Mouse (Mus musculus) thymus, postnatal 25 days (tissue): ENCODE measurements around the gene Ptgdr2.

ENCODE experiments used
- DNase-seq: peaks from one replicate; pipeline ENCODE4 v3.0.0; 2022

Ptgdr2 gene

DNA sequence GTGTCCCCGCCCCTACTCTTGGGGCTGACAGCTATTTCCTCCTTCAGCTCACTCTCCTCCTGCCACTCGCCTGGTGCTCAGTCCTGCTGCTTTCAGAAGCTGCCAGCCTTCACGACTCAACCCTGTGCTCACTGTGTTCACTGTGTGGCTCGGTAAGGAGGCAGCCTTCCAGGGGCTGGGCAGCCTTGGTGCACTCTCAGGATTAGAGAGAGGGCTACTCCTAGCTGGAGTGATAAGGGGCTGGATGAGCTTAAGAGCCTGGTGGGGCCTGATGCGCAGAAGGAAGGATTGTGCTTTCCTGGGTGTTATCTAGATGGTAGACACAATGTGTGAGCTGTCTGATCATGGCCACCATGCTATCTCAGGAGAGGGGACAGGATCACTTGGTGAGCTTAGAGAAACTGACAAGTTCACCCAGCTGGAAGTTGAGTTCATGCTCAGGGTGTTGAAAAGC is at the start of gene Ptgdr2:
Gene Ptgdr2, plus strand, starts transcription at position 51 of the 454 bp plus-strand sequence.
- DNase-seq = no peak

- DNase-seq = no peak
Measured at GRCm38 (mm10) chr19:10892201-10892600, 44.8 kb upstream of the Ptgdr2 start.

- DNase-seq = peak; percentile 98
Measured at GRCm38 (mm10) chr19:10895016-10895528, 41.9 kb upstream of the Ptgdr2 start, which contains the start of gene Prpf19. Gene Prpf19, plus strand, starts transcription at chr19:10895231.

- no peak for DNase-seq
Measured at GRCm38 (mm10) chr19:10895708-10896107, 41.3 kb upstream of the Ptgdr2 start.

DNA sequence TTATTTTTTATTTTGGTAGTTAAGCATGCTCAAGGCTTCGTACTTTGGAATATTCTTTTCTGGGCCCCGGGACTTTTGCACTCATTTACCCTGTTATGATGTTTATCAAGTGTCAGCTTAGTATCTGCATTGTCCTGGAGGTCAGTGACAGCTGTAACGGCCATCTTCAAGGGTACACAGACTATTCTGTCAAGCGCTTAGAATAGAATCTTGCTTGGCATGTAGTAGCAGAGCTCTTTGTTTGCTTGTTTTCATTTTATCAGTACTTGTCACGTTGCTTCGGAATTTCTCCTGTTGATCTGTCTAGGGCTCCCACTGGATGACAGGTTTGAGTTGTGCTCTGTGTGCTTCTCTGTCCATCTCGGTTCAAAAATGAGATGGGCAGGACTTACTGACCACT is 40.1 kb upstream of the Ptgdr2 start:
- no peak for DNase-seq

- DNase-seq = no peak
Measured at GRCm38 (mm10) chr19:10897491-10897890, 39.5 kb upstream of the Ptgdr2 start.

GRCm38 (mm10) chr19:10900315-10900714 is 36.6 kb upstream of the Ptgdr2 start:
- no peak for DNase-seq

GRCm38 (mm10) chr19:10901046-10901445 is 35.9 kb upstream of the Ptgdr2 start:
- no peak for DNase-seq

- DNase-seq = no peak
Measured at GRCm38 (mm10) chr19:10904512-10904911, 32.4 kb upstream of the Ptgdr2 start.

GRCm38 (mm10) chr19:10904927-10905727 is 31.8 kb upstream of the Ptgdr2 start:
- DNase-seq = no peak

- no peak for DNase-seq
Measured at GRCm38 (mm10) chr19:10905728-10906000, 31.3 kb upstream of the Ptgdr2 start.

DNA sequence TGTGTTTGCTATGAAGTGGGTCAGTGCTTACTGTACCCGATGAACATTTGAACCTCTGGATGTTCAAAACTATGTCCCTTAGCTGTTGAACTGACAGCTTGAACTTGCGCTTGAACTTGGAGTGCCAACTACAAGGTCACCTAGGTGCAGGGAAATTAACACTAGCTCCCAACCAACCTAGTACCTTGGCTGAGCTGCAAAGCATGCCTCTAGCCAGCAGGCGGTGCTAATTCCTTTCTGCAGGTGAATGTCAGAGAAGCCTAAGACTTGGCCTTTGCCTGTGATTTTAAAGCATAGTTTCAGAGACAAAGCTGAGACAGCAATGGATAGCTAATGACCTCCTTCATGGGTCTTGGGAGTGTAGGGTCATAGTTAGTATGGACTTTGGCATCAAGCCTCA is 29.1 kb upstream of the Ptgdr2 start:
- peak; percentile 59 for DNase-seq

DNA sequence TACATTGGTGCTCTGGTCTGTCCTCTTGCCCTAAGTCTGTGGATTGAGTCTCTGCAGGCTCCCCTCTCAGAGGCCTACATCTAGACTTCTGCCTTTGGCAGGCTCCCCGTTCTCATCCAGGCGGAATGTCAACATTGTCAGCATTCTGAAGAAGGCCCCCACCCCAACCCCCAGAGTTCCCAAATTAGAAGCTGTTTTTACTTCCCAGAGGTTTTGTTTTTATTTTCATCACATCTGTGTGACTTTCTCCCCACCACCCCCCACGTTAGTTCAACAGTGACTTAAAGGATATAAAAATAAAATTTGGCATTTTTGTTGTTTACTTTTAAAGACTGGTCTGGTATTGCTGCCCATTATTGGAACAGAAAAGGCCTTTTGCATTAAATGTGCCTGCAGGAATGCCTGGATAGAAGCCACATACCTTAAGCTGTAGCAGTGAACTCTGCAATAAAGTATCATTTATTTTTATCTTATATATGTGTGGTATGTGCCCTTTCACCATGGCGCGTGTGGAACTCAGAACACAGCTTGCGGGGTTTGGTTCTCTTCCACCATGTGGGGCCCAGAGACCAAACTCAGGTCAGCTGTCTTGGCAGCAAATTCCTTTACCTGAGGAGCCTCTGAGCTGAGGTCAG is 27.8 kb upstream of the Ptgdr2 start:
- DNase-seq = no peak

GRCm38 (mm10) chr19:10914291-10914690 is 22.7 kb upstream of the Ptgdr2 start:
- no peak for DNase-seq

GRCm38 (mm10) chr19:10914870-10915269 is 22.1 kb upstream of the Ptgdr2 start:
- no peak for DNase-seq

DNA sequence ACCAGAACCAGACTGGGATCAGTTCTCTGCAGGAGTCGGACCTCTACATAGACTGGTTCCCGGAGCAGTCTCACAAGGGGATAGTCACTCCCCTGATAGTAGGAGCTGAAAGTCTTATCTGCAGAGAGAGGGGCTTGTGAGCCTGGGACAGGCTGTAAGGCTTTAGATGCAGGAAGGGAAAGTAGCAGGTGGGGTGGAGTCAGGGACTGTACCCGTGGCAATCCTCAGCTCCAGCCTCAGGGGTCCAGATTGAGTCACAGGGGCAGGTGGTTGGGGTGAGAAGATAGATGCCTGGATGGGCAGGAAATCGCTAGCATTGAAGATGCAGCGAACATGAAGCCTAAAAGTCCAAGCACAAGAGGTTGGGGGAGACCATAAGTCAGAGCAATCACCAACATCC is 20.5 kb upstream of the Ptgdr2 start:
- no peak for DNase-seq

DNA sequence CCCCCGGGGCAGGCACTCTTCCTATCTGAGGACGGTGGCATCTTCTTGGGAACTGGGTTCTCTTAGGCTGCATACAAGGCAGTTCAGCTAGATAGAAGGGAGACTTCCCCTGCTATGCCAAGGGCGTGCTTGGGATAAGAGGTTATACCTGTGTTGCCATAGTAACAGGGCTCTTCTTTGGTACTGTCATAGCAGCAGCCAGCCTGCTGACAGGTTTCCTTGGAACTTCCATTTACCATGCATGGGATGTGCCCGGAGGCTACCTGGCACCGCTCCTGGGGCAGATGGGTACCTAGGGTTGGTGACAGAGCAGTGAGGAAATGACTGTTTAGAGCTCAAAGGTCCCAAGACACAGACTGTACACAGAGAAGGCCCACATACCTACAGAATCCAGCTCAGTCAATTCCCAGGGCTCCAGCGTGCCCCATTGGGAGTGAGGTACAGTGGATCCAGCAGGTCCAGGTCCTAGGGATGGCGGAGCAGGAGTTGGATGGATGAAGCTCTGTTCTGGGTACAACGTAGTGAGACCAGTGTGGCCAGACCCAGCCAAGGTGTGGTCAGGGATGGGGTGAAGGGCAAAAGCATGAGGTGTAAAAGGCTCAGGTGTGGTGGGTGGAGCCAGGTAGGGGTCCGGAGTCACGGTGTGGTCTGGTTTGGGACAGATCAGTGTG is 18.5 kb upstream of the Ptgdr2 start:
- DNase-seq = no peak

DNA sequence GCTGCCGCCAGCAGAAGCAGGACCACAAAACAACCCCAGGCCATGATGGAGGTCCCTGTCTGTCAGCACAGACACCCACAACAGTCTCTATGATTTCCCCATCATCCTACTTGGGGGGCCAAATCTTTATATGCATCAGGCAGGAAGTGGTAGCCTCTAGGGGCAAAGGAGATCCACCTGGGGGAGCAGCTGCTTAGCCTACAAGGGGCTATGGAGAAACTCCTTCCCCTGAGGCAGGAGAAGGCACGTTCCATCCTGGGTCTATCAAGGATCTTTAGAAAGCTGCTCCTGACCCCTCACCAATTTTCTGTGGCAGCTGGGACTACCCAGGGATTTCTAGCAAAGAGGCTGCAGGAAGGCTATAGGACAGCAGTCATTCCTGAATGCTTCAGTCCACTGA is 16.4 kb upstream of the Ptgdr2 start, which contains the start of gene Zp1:
Gene Zp1, minus strand, starts transcription at position 101 of the 400 bp plus-strand sequence.
- DNase-seq = no peak

DNA sequence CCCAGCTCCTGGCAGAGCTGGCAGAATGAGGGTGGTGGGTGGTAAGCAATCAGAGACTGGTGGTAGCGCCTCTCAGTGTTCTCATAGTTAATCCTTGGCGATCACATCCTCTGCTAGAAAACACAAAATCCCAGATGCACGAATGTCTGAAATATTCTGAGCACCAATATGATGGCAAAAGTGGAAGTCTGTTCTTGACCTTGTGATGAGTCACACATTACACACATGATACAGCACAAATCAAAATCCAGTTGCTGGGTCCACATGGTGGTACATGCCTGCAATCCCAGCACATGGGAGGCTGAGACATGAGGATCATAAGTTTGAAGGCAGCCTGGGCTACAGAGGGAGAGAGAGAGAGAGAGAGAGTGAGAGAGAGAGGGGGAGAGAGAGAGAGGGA is 15.9 kb upstream of the Ptgdr2 start:
- no peak for DNase-seq

DNA sequence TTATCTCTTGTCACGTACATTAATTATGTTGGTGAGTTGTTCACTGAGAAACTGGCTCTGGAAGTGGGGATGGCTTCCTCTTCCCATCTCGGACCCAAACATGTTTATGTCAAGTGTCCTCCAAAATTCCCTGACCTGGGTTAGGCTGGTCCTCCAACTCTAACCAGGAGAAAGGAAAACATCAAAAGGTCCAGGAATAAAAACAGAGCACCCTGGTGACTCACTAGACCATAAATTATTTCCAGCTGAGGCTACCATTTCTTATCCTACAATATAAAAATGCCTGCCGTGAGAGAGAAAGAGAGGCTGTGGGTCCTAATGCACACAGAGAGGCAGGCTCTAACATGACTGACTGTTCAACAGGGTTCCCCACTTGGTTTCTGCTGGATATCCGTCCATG is 12.7 kb upstream of the Ptgdr2 start:
- DNase-seq = no peak

DNA sequence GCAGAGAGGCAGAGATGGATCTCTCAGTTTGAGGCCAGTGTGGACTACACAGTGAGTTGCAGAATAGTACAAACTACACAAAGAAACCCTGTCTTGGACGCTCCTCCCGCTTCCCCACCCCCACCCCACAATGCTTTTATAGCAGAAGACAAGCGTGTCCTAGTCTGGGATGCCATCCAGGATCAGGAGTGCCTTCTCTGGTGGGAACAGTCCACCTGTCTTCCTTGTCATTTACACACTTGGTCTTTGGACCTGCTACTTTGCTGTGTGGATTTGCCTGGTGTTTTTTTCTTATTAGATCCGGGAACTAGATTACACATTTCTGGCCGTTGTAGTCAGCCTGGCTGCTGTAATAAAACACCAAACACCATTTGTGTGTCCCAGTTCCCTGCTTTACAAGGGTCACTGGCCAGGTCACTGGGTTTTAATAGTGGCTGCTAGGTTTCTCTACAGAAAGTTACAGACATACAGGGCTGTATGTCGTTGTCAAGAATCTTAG is 10.8 kb upstream of the Ptgdr2 start:
- DNase-seq = no peak

DNA sequence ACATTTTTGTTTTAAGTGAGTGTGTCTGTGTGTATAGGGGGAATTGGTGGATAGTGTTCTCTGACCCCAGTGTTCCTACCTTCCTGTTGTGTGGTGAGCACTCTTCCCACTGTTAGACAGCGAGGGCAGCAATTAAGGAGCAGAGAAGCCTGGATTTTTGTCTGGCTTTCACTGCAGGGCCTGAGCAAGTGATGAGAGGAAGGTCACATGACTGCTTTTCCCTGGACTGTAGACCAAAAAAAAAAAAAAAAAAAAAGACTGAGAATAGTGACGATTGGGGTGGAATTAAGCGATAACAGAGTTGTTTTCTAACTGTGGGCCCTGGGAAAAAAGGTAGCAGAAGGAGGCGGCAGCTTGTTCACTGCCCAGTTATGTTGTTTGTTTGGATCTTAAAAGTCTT is 10.3 kb upstream of the Ptgdr2 start:
- no peak for DNase-seq

GRCm38 (mm10) chr19:10930641-10931040 is 6.3 kb upstream of the Ptgdr2 start:
- no peak for DNase-seq

- no peak for DNase-seq
Measured at GRCm38 (mm10) chr19:10935029-10935428, 1.9 kb upstream of the Ptgdr2 start.
